Mouse (Mus musculus): ENCODE measurements around the gene Zc3h12b. TPM values are rescaled to one million over a fixed set of nuclear protein-coding genes. Genes with fewer than 3 reads are reported as not detected.
"Not testable (repeated sequence)": the region's sequence is repeated elsewhere in the genome, so short reads cannot be mapped to it uniquely, and the experiment has no call there.

Gene Zc3h12b
- 10 to 100 TPM; 39.6 to 40.8 TPM for total RNA-seq (2021)

GRCm38 (mm10) chrX:95711227-95712111 is at the start of gene Zc3h12b:
Gene Zc3h12b, plus strand, starts transcription at chrX:95711678.
- DNase-seq: peak; percentile 74 to 76

GRCm38 (mm10) chrX:95682206-95682605 is 29.3 kb upstream of the Zc3h12b start:
- no peak for DNase-seq

GRCm38 (mm10) chrX:95687119-95687518 is 24.4 kb upstream of the Zc3h12b start:
- DNase-seq: no peak

GRCm38 (mm10) chrX:95738253-95738652 is 26.8 kb downstream of the Zc3h12b start:
- DNase-seq: no peak

GRCm38 (mm10) chrX:95795881-95796280 is 84.4 kb downstream of the Zc3h12b start:
- no peak for DNase-seq

GRCm38 (mm10) chrX:95801790-95802189 is 90.3 kb downstream of the Zc3h12b start:
- DNase-seq: no peak

- DNase-seq: no peak
These were observed 141.3 kb downstream of the Zc3h12b start for GRCm38 (mm10) chrX:95852806-95853205.

GRCm38 (mm10) chrX:95881111-95881510 is 169.6 kb downstream of the Zc3h12b start:
- no peak for DNase-seq

GRCm38 (mm10) chrX:95902716-95903115 is 191.2 kb downstream of the Zc3h12b start:
- no peak for DNase-seq

- no peak for DNase-seq
These were observed 224.0 kb downstream of the Zc3h12b start for GRCm38 (mm10) chrX:95935481-95935880.

GRCm38 (mm10) chrX:95945496-95945895 is 234.0 kb downstream of the Zc3h12b start:
- no peak for DNase-seq

- no peak for DNase-seq
These were observed 236.7 kb downstream of the Zc3h12b start for GRCm38 (mm10) chrX:95948135-95948534.

GRCm38 (mm10) chrX:95950776-95951175 is 239.3 kb downstream of the Zc3h12b start:
- no peak for DNase-seq

GRCm38 (mm10) chrX:95956497-95957293 is 245.2 kb downstream of the Zc3h12b start, which contains the start of gene Las1l:
Gene Las1l, minus strand, starts transcription at chrX:95956962.
- peak; percentile 85 to 91 for DNase-seq

GRCm38 (mm10) chrX:95957461-95957860 is 246.0 kb downstream of the Zc3h12b start:
- DNase-seq: not testable (repeated sequence)

- DNase-seq: no peak
These were observed 251.9 kb downstream of the Zc3h12b start for GRCm38 (mm10) chrX:95963366-95963765.

- DNase-seq: no peak
These were observed 253.6 kb downstream of the Zc3h12b start for GRCm38 (mm10) chrX:95965036-95965435.

- no peak for DNase-seq
These were observed 256.5 kb downstream of the Zc3h12b start for GRCm38 (mm10) chrX:95967847-95968593.

- DNase-seq: peak; percentile 53 to 65
These were observed 257.1 kb downstream of the Zc3h12b start for GRCm38 (mm10) chrX:95968594-95968965.

- DNase-seq: no peak
These were observed 257.6 kb downstream of the Zc3h12b start for GRCm38 (mm10) chrX:95969116-95969515.

GRCm38 (mm10) chrX:95969936-95970335 is 258.5 kb downstream of the Zc3h12b start:
- DNase-seq: no peak
